Mouse (Mus musculus) kidney, embryonic 16.5 days (tissue): ENCODE data around the gene Parp6. TPM values are rescaled to one million over a fixed set of nuclear protein-coding genes. Genes with fewer than 3 reads are reported as not detected.

Experiments
- ATAC-seq: fragments of 200-750 bp; cut with Nextera tagmentation; 2 replicates; pipeline ENCODE4 v1.8.0; 2017; ENCODE audit warnings: moderate TSS enrichment; ENCODE audit not compliant: low FRiP score, low TSS enrichment
- H3K27ac ChIP-seq: fragments of 300-500 bp; sonication (generic); 2 replicates; pipeline ENCODE4 v1.5.1; 2014; ENCODE audit warnings: low read length
- H3K27me3 ChIP-seq: fragments of 300-500 bp; sonication (generic); 2 replicates; pipeline ENCODE4 v1.6.1; 2014; ENCODE audit warnings: low read length, control low read depth, mixed read lengths; ENCODE audit not compliant: insufficient read depth
- H3K36me3 ChIP-seq: fragments of 300-500 bp; sonication (generic); 2 replicates; pipeline ENCODE4 v1.6.1; 2014; ENCODE audit warnings: low read length, control low read depth, mixed read lengths; ENCODE audit not compliant: insufficient read depth
- H3K4me1 ChIP-seq: fragments of 300-500 bp; sonication (generic); 2 replicates; pipeline ENCODE4 v1.6.1; 2014; ENCODE audit warnings: low read length, control low read depth, mixed read lengths; ENCODE audit not compliant: insufficient read depth
- H3K4me2 ChIP-seq: fragments of 300-500 bp; sonication (generic); replicated peaks from 2 replicates; pipeline ENCODE4 v1.6.1; 2014; ENCODE audit warnings: low read depth, low read length
- H3K4me3 ChIP-seq: fragments of 300-500 bp; sonication (generic); 2 replicates; pipeline ENCODE4 v1.5.1; 2014; ENCODE audit warnings: mild to moderate bottlenecking, low read length
- H3K9ac ChIP-seq: fragments of 300-500 bp; sonication (generic); replicated peaks from 2 replicates; pipeline ENCODE4 v1.6.1; 2014; ENCODE audit warnings: low read length
- H3K9me3 ChIP-seq: fragments of 300-500 bp; sonication (generic); 2 replicates; pipeline ENCODE4 v1.6.1; 2016; ENCODE audit warnings: low read length, control low read depth
- WGBS: fragments of 180-500 bp; shearing (Covaris S2); extraction: QIAGEN DNeasy Blood & Tissue Kit; methylation state at CpG from one replicate; pipeline ENCODE4 v1.1.7; 2014; 5-methylcytosine and 5-hydroxymethylcytosine counted together
- polyA plus RNA-seq: library from polyadenylated mRNA; unstranded; fragments of >200 nt; fragmentation: Nextera tagmentation; extraction: Ambion mirVana; gene quantifications from 2 replicates; pipeline ENCODE4 v1.2.1, GENCODE M21; 2015

Parp6 gene
- polyA plus RNA-seq, 1 experiment from 2014 or later: 23.6 TPM

DNA sequence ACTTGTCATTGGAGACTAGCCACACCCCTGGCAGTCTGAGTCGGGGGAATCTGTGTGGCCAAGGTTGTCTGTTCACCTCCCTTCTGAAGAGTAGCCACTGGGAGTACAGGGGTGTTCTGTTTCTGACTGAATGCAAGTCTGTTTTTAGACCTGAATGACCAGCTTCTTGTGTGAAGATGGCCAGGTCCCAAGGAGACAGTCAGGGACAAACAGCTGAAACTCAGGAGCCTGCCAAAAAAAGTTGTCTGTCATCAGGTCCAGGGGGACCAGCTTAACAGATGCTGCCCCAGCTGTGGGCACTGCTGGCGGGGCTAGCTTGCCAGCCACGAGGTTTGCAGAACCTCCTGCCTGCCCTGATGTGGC is 78.3 kb downstream of the Parp6 start:
- no peak for ATAC-seq
- Histone ChIP-seq H3K36me3 (no peaks in the 10 kb centered on the region), H3K9me3 (no peaks in the 10 kb centered on the region), H3K4me1 (peaks cover 19% of the 10 kb centered on the region), H3K27ac (no peak overlapping the region), H3K27me3 (no peaks in the 10 kb centered on the region), H3K4me3 (no peak overlapping the region), H3K9ac (no peak overlapping the region), H3K4me2 (no peak overlapping the region)
- 36% methylated on average over 3 of the region's 3 CpGs for WGBS

DNA sequence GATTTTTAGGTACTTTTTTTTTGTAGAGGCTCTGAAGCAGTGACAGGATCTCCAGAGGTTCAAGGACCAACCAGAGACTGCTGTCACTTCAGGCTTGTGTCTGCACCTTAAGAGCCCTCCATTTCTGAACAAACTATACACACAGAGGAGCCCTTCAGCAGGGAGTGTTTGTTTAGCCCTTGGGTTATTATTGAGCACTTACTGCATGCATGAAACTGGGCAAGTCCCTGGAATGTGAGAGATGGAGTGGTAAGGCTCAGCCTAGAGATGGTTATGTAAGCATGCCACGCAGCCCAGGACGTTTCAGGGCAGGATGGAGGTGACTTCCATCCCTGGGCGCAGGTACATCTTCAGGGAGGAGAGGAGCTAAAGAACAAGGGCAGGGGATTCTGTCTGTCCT is 79.3 kb downstream of the Parp6 start:
- no peak for ATAC-seq
- 79% methylated on average over 3 of the region's 3 CpGs for WGBS

More for the DNA sequence above, 79.3 kb downstream of the Parp6 start:
- Histone ChIP-seq H3K27ac (no peak overlapping the region), H3K9ac (no peak overlapping the region), H3K4me1 (peaks cover 18% of the 10 kb centered on the region), H3K9me3 (no peaks in the 10 kb centered on the region), H3K27me3 (no peaks in the 10 kb centered on the region), H3K4me2 (no peak overlapping the region), H3K36me3 (no peaks in the 10 kb centered on the region), H3K4me3 (no peak overlapping the region)

Other genes starting within 250 kb of the Parp6 start
- 12.4 and 13.6 TPM in 2 replicates for gene Arih1, start 130.7 kb upstream of the Parp6 start, polyA plus RNA-seq
- gene Hexa, start 77.7 kb upstream of the Parp6 start, polyA plus RNA-seq: 69.7 and 78.1 TPM in 2 replicates
- 0.27 TPM in 1 of 2 replicates, not detected in the other for gene Tmem202, start 77.4 kb upstream of the Parp6 start, polyA plus RNA-seq
- gene Celf6, start 39.4 kb upstream of the Parp6 start, polyA plus RNA-seq: 0.32 and 0.53 TPM in 2 replicates
- gene Pkm, start 39.1 kb downstream of the Parp6 start, polyA plus RNA-seq: 1,434 and 1,451 TPM in 2 replicates
- gene Gramd2, start 62.9 kb downstream of the Parp6 start, polyA plus RNA-seq: 1.4 and 1.5 TPM in 2 replicates
- 11.9 and 13.2 TPM in 2 replicates for gene Senp8, start 133.4 kb downstream of the Parp6 start, polyA plus RNA-seq
- 17.3 and 18.2 TPM in 2 replicates for gene Myo9a, start 133.6 kb downstream of the Parp6 start, polyA plus RNA-seq